Mouse (Mus musculus) liver, embryonic 11.5 days (tissue): ENCODE results near the gene Plscr3. TPM values are rescaled to one million over a fixed set of nuclear protein-coding genes. Genes with fewer than 3 reads are reported as not detected.

Experiments
- ATAC-seq: fragments of 200-750 bp; cut with Nextera tagmentation; replicated peaks from 2 replicates; pipeline ENCODE4 v1.8.0; 2017; ENCODE audit warnings: moderate number of reproducible peaks, mild to moderate bottlenecking, moderate TSS enrichment, moderate library complexity; ENCODE audit not compliant: low FRiP score
- DNase-seq: peaks from one replicate; pipeline ENCODE4 v3.0.0-alpha.2; 2017; ENCODE audit warnings: low spot score
- H3K27ac ChIP-seq: fragments of 300-500 bp; sonication (generic); 2 replicates; pipeline ENCODE4 v1.5.1; 2014; ENCODE audit warnings: mild to moderate bottlenecking, low read depth, low read length, control low read depth
- H3K27me3 ChIP-seq: fragments of 300-500 bp; sonication (generic); replicated peaks from 2 replicates; pipeline ENCODE4 v1.6.1; 2014; ENCODE audit warnings: low read length, mixed read lengths; ENCODE audit not compliant: control insufficient read depth, insufficient read depth
- H3K36me3 ChIP-seq: fragments of 300-500 bp; sonication (generic); 2 replicates; pipeline ENCODE4 v1.6.1; 2014; ENCODE audit warnings: mild to moderate bottlenecking, low read length, moderate library complexity, mixed read lengths; ENCODE audit not compliant: control insufficient read depth, insufficient read depth
- H3K4me1 ChIP-seq: fragments of 300-500 bp; sonication (generic); replicated peaks from 2 replicates; pipeline ENCODE4 v1.6.1; 2014; ENCODE audit warnings: low read length, mixed read lengths; ENCODE audit not compliant: control insufficient read depth, insufficient read depth
- H3K4me2 ChIP-seq: fragments of 300-500 bp; sonication (generic); 2 replicates; pipeline ENCODE4 v1.6.1; 2014; ENCODE audit warnings: mild to moderate bottlenecking, control low read depth, moderate library complexity
- H3K4me3 ChIP-seq: fragments of 300-500 bp; sonication (generic); 2 replicates; pipeline ENCODE4 v1.5.1; 2014; ENCODE audit warnings: low read depth, low read length, control low read depth
- H3K9ac ChIP-seq: fragments of 300-500 bp; sonication (generic); 2 replicates; pipeline ENCODE4 v1.6.1; 2014; ENCODE audit warnings: low read depth, low read length, control low read depth
- H3K9me3 ChIP-seq: fragments of 300-500 bp; sonication (generic); 2 replicates; pipeline ENCODE4 v1.6.1; 2016; ENCODE audit warnings: low read length, inconsistent platforms, mixed read lengths; ENCODE audit not compliant: control insufficient read depth
- WGBS: fragments of 180-500 bp; shearing (Covaris S2); extraction: QIAGEN DNeasy Blood & Tissue Kit; methylation state at CpG from one replicate; pipeline ENCODE4 v1.1.7; 2014; 5-methylcytosine and 5-hydroxymethylcytosine counted together
- polyA plus RNA-seq: library from polyadenylated mRNA; unstranded; fragments of >200 nt; fragmentation: Nextera tagmentation; extraction: Ambion mirVana; gene quantifications from 2 replicates; pipeline ENCODE4 v1.2.1, GENCODE M21; 2014

Gene Plscr3
- polyA plus RNA-seq, 1 experiment from 2014 or later, result 63.5 TPM

GRCm38 (mm10) chr11:69884663-69885062 lies 38.5 kb downstream of the Plscr3 start:
- no peak overlapping the region; the same call in 1 of the 2 replicates for H3K4me2 ChIP-seq
- H3K4me1 ChIP-seq, result peaks cover 39% of the 10 kb centered on the region
- no peak overlapping the region for H3K4me3 ChIP-seq
- H3K9ac ChIP-seq, result no peak overlapping the region
- 81% methylated on average over 8 of the region's 8 CpGs for WGBS
- DNase-seq (no peak), ATAC-seq (no peak)
- no peaks in the 10 kb centered on the region for H3K9me3 ChIP-seq
- no peaks in the 10 kb centered on the region for H3K27me3 ChIP-seq
- no peak overlapping the region for H3K27ac ChIP-seq
- no peaks in the 10 kb centered on the region for H3K36me3 ChIP-seq

- H3K4me2 ChIP-seq, result peak overlapping the region; percentile 57
These were observed 40.9 kb downstream of the Plscr3 start for GRCm38 (mm10) chr11:69886907-69887635.

GRCm38 (mm10) chr11:69891482-69891881 lies 45.3 kb downstream of the Plscr3 start:
- H3K36me3 ChIP-seq, result no peaks in the 10 kb centered on the region
- 51% methylated on average over 4 of the region's 4 CpGs for WGBS
- no peaks in the 10 kb centered on the region for H3K27me3 ChIP-seq
- no peak overlapping the region for H3K4me3 ChIP-seq
- ATAC-seq (no peak), DNase-seq (no peak)
- no peak overlapping the region for H3K4me2 ChIP-seq
- no peak overlapping the region for H3K27ac ChIP-seq
- H3K4me1 ChIP-seq, result peaks cover 32% of the 10 kb centered on the region
- H3K9me3 ChIP-seq, result no peaks in the 10 kb centered on the region
- no peak overlapping the region for H3K9ac ChIP-seq

More at GRCm38 (mm10) chr11:69886907-69887635, 40.9 kb downstream of the Plscr3 start:
- H3K4me1 ChIP-seq, result peaks cover 25% of the 10 kb centered on the region
- 36% methylated on average over 8 of the region's 8 CpGs for WGBS
- H3K36me3 ChIP-seq, result no peaks in the 10 kb centered on the region
- ATAC-seq, result peak; percentile 94
- H3K9me3 ChIP-seq, result no peaks in the 10 kb centered on the region
- H3K27ac ChIP-seq, result peak overlapping the region; percentile 86
- no peaks in the 10 kb centered on the region for H3K27me3 ChIP-seq
- H3K9ac ChIP-seq, result peak overlapping the region; percentile 47
- H3K4me3 ChIP-seq, result 0 out of 2 replicates have a peak overlapping the region, but pooled peaks have one; percentile 5
- DNase-seq, result no peak

DNA sequence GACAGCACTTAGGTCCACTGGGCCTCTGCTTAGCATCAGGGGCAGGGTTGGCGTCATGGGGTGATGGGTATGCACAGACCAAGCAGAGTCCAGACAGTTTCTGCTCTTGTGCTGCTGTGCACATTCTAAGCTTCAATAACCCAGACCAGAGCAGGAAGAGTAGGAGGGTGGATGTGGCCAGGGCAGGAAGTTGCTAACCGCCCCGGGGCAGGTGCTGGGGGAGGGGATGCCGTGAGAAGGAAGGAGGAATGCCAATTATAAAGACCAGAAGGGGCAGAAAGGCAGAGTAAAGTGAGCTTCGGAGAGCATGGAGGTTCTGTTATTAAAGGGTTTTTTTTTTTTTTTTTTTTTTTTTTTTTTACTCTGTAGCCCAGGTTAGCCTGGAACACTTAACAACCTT lies 48.5 kb downstream of the Plscr3 start:
- no peak for DNase-seq
- H3K4me1 ChIP-seq, result peaks cover 21% of the 10 kb centered on the region
- 0 out of 2 replicates have a peak overlapping the region, but pooled peaks have one; percentile 13 for H3K27ac ChIP-seq
- no peaks in the 10 kb centered on the region for H3K36me3 ChIP-seq
- H3K4me3 ChIP-seq, result no peak overlapping the region
- 39% methylated on average over 5 of the region's 5 CpGs for WGBS
- H3K9me3 ChIP-seq, result no peaks in the 10 kb centered on the region
- H3K4me2 ChIP-seq, result peak overlapping the region; percentile 45
- 0 out of 2 replicates have a peak, but pooled peaks have one; percentile 15 for ATAC-seq
- H3K9ac ChIP-seq, result no peak overlapping the region
- H3K27me3 ChIP-seq, result no peaks in the 10 kb centered on the region

DNA sequence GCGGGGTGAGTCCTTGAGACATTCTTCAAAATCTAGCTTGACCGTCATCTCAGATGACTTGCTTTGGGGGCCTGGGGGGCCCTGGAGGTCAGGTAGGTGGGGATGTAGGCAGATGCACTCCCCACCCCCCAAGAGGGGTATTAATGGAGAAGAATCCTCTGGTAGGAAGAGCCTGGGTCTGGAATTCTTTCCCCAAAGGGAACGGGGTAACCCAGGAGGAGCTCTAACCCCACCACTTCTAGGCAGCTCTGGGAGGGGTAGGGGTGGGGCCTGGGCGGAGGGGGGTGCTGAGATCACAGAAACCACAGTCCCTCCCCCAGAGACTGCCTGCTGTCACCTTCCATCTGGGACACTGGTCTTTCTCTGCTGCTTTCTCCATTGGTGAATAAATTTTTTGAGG lies 49.1 kb downstream of the Plscr3 start, which contains the start of gene Acap1:
Acap1 (minus strand) TSS at position 249 of the 400 bp plus-strand sequence.
- 0 out of 2 replicates have a peak within 1 kb of the TSS, but pooled peaks have one; percentile 13 for H3K27ac ChIP-seq
- peak within 1 kb of the TSS; percentile 45 for H3K4me2 ChIP-seq
- no peaks in the 10 kb centered on the region for H3K27me3 ChIP-seq
- peak within 1 kb of the TSS; percentile 27 for H3K4me3 ChIP-seq
- DNase-seq (no peak), ATAC-seq (peak; percentile 75)
- H3K36me3 ChIP-seq, result no peaks in the 10 kb centered on the region
- 46% methylated on average over 4 of the region's 4 CpGs for WGBS
- H3K9ac ChIP-seq, result no peak within 1 kb of the TSS
- H3K9me3 ChIP-seq, result no peaks in the 10 kb centered on the region
- peaks cover 25% of the 10 kb centered on the region for H3K4me1 ChIP-seq

GRCm38 (mm10) chr11:69899870-69900269 lies 53.7 kb downstream of the Plscr3 start:
- Histone ChIP-seq H3K4me3 (peak overlapping the region; percentile 85), H3K9me3 (no peaks in the 10 kb centered on the region), H3K27ac (no peak overlapping the region), H3K4me1 (peaks cover 30% of the 10 kb centered on the region), H3K27me3 (no peaks in the 10 kb centered on the region), H3K9ac (no peak overlapping the region; the same call in 1 of the 2 replicates), H3K36me3 (peaks cover 16% of the 10 kb centered on the region), H3K4me2 (peak overlapping the region; percentile 94)
- ATAC-seq, result no peak
- DNase-seq, result no peak
- WGBS, result 37% methylated on average over 4 of the region's 4 CpGs

DNA sequence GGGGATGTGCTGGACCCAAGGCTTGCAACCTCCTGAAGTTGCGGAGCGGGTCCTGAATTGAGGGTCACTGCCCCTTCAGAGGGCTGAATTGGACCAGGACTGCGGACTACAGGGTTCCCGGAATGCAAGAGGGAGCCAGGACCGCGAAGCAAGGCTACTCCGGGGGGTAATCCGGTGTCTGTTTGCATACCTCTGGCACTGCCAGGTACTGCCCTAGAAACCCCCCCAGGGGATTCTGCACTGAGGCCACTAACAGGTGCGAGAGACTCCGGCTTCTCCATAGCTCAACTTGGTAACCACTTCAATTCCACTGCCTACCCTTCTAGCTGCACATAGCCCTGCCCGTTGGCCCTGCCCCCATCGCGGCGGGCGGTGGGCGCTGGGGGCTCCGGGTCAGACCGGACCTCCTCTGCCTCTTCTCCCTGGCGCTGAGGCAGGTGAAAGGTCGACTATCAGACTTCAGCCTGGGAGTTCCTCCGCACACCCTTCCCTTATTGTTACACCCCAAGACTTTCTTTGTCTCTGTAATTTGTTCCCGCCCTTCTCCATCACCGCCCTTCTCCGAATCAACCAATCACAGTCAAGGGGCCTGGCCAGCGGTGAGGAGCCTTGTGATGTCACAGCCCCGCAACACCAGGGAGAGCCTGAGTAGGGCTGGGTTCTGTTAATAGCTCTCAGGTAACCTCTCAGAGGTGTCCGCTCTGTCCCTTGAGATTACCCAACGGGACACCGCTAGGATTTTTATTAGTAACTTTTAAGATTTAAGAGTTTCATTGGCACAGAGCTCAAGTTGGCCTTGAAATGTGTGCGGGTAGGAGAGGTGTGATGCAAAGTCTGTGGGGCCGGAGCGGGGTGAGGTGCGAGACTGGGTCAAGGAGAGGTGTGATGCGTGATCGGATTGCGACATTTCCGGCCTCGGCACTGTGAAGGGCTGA lies 54.6 kb downstream of the Plscr3 start, which contains the start of the genes 2810408A11Rik and Neurl4:
2810408A11Rik (minus strand) TSS at position 517 of the 935 bp plus-strand sequence.
Neurl4 (plus strand) TSS at position 602 of the 935 bp plus-strand sequence.
- H3K9me3 ChIP-seq, result no peaks in the 10 kb centered on the region
- H3K27ac ChIP-seq, result peak within 1 kb of the TSS; percentile 98
- no peaks in the 10 kb centered on the region for H3K27me3 ChIP-seq
- peak within 1 kb of the TSS; percentile 94 for H3K4me2 ChIP-seq
- peaks cover 22% of the 10 kb centered on the region for H3K4me1 ChIP-seq
- under 1% methylated on average over 38 of the region's 38 CpGs for WGBS
- H3K4me3 ChIP-seq, result peak within 1 kb of the TSS; percentile 85
- DNase-seq (peak; percentile 90), ATAC-seq (peak; percentile 92)
- H3K9ac ChIP-seq, result peak within 1 kb of the TSS; percentile 91
- peaks cover 21% of the 10 kb centered on the region for H3K36me3 ChIP-seq

- Histone ChIP-seq H3K27ac (peak overlapping the region; percentile 98), H3K9me3 (no peaks in the 10 kb centered on the region), H3K4me3 (peak overlapping the region; percentile 85), H3K4me1 (peaks cover 21% of the 10 kb centered on the region), H3K9ac (peak overlapping the region; percentile 91), H3K27me3 (no peaks in the 10 kb centered on the region), H3K4me2 (peak overlapping the region; percentile 94), H3K36me3 (peaks cover 28% of the 10 kb centered on the region)
- under 1% methylated on average over 39 of the region's 42 CpGs for whole genome bisulfite sequencing
- ATAC-seq (peak; percentile 80), DNase-seq (peak; percentile 90)
These were observed 55.2 kb downstream of the Plscr3 start for GRCm38 (mm10) chr11:69901406-69901846.
